Mouse (Mus musculus): ENCODE results near the gene Zbtb1.

DNA sequence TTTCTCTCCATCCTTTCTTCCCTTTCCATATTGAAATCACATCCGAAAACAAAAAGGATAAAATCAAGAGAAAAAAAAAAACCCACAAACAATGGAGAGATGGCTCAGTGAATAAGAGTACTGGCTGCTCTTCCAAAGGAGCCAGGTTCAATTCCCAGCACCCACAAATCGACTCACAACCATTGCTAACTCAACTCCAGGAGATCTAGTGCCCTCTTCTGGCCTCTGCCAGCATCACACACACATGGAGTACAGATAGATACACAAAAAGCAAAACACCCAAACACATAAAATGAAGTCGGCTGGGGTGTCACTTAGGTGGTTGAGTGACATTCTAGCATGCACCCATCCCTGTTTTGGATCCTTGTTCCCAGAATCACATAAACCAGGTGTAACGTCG lies 48.3 kb downstream of the Zbtb1 start:
- TF ChIP-seq CTCF (conservative IDR thresholded peaks at IDR 0.05; ENCODE audit: insufficient read depth, insufficient read length, low read depth, low read length) (no peak), POLR2A (IDR thresholded peaks at IDR 0.05; ENCODE audit: low read depth, low read length) (no peak)

Measured in kidney, adult 2 months (tissue).